Mouse (Mus musculus) kidney, adult 11 months (tissue): ENCODE data around the gene Gipc3.

Experiments used
- DNase-seq: peaks from one replicate; pipeline ENCODE4 v3.0.0; 2022

Gene Gipc3

DNA sequence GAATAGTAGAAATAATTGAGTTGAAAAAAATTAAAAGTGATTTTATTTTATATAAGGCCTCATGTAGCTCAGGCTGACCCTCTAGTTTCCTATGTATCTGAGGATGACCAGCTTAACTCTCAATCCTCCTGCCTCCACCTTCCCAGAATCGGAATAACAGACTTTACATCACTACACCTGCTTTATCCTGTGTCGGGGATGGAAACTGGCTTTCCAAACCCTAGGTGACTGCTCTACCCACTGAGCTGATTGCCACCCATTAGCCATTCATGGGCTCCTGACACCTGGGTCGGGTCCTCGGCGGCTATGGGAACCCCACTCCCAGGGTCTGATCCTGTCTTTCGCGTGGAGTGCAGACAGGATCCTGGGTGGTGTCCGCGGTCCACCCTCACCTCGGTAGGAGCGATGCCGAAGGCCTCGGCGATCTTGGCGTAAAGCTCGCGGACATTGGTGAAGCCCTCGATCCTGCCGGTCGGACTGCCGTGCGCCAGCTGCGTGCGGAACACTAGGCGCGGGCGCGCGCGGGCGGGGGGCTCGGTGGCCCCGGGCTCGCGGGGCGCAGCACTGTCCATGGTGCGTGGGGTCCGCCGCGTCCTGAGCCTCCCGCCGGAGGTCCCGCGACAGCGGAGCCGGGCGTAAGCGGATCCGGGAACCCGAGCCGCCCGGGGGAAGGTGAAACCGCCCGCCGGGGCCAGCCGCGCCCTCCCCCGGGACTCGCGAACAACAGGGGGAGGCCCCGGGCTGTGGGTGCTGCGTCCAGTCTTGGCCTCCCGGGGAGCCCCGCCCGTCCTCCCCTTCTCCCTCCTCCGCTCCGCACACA, at the start of gene Gipc3:
Gene Gipc3 (minus strand): TSS at position 581 of the 820 bp plus-strand sequence.
- DNase-seq, result no peak

DNA sequence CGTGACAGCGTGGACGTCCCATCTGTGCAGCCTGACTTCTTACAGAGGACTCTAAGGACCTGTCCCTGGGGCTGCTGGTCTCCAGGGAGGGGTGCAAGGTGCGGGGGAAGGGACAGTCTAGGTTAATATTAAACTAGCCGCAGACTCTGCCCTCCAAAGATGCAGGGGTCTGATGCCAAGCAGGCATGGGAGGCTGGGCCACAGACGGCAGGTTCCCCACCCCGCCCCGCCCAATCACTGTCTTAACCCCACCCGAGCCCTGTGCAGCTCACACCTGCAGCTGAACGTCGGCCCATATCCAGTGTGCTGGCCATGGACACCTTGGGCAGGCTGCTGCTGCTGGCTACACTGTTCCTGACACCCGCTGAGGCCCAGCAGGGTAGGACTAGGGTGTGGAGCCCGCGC, 49.7 kb upstream of the Gipc3 start, which contains the start of gene Smim24:
Gene Smim24 (plus strand): TSS at position 271 of the 405 bp plus-strand sequence.
- DNase-seq, result peak; percentile 90

DNA sequence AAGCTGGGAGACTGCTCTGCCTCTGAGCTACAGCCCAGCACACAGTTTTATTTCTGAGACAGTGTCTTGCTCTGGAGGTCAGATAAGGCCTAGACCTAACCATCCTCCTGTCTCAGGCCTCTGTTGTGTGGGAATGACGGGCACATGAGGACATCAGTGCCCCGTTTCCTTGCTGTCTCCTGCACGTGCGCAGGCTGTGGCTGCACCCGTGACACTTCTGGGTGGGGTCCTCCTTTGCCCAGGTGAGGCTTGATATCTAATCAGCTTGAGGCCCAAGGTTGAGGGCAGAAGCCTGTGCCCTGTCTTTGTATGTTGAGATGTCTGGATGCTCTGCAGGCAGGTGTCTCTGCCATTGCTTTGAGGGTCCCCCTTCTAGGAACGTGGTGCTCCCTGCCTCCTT, 49.2 kb upstream of the Gipc3 start:
- no peak for DNase-seq

DNA sequence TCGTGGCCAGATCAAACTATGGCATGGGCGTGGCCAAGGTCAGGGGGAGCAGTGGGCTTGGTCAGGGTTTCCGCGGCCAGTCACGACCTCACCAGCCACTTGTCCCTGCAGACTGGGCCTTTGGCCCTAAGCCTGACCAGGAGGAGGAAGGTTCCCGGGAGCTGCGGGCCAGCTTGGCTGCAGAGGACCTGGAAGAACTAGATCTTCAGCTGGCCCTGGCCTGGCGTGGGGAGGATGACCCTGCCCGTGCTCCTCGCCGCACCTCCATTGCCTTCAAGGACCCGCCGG, 47.6 kb upstream of the Gipc3 start:
- no peak for DNase-seq

DNA sequence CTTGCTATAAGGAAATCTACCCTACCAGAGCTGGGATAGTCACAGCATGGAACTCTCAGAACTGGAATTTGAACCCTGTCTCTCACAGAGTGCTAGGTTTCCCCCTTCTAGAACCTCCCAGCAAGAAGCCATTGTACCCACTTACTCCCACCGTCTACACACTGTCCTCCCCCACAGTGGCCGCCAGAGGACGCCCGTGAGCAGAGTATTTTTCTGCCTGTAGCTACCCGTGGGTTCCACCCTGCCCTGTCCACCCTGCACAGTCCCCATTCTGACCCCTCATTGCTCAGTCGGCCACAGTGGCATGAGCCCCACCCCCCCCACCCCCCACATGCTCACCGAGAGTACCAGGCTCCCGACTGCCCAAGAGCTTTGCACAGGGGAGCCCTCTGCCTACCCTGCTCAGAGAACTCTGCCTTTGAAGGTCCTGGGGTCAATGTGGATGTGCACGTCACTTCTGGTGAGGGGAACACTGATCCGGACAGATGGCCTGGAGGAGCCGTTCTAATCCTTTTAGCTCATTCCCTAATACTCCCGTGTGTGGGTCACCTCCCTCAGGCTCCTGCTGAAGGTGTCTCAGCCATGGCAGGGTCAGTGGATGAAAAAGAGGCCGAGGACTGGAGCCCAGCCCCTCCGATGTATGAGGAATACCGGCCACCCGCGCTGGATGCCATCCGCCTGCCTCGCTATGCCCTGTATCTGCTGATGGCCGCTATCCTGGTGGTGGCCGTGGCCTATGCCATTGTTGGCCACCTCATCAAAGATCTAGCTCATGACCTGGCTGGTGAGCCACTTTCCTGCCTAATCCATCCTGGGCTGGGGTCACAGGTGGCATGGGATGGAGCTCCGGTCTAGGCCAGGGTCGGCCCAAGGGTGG, 47.0 kb upstream of the Gipc3 start:
- peak; percentile 51 for DNase-seq

DNA sequence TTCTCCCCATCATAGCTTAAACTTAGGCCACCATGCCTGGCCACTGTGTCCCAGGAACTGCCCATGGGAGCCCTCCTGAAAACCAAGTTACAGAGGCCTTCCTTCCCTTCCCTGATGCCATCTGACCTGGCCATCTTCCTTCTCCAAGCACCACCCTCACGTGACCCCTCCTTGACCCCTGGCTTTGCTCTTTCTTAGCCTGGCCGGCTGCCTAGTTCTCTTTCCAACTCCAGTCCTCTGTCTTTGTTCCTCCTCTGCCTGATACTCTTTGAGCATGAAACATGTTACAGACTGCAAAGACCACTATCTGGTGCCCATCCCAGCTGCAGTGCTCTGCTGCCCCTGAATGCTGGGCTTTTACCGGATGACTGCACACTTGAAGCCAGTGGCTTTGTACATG, 46.3 kb upstream of the Gipc3 start:
- peak; percentile 66 for DNase-seq

DNA sequence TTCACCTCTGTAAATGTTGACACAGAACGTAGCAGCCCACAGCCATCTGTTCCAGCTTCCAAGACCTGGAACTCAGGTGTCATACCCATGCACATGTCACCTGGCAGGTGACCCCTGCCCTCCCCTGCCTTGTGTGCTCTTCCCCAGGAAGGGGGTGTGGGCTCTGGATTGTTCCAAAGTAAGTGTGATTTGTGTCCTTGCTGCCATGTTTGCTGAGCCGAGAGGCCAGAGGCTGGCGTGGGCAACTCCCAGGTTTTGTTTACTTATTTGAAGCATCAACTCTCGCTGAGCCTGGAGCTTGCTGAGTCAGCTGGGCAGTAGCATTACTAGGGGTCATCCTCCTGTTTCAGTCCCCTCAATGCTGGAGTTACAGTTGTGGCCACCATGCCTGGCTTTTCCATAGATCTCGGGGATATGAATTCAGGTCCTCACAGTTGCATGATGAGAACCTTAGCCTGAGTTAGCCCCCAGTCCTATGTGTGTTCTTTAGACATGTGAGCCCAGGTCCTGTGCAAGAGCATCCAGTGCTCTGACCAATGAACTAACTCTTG, 45.5 kb upstream of the Gipc3 start, which contains the start of gene Gm48552:
Gene Gm48552 (plus strand): TSS at position 501 of the 551 bp plus-strand sequence.
- no peak for DNase-seq

DNA sequence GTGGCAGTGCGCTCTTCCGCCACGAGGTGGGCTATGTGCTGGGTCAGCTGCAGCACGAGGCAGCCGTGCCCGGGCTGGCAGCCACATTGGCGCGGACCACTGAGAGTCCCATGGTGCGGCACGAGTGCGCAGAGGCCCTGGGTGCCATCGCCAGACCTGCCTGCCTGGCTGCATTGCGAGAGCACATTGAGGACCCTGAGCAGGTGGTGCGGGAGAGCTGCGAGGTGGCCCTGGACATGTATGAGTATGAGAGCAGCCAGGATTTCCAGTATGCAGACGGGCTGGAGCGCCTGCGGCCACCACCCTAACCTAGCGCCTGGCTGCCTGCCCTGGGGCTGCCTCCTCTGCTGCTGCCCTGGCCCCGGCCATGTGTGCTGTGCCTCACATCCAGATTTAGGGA, 44.6 kb upstream of the Gipc3 start:
- DNase-seq, result no peak

DNA sequence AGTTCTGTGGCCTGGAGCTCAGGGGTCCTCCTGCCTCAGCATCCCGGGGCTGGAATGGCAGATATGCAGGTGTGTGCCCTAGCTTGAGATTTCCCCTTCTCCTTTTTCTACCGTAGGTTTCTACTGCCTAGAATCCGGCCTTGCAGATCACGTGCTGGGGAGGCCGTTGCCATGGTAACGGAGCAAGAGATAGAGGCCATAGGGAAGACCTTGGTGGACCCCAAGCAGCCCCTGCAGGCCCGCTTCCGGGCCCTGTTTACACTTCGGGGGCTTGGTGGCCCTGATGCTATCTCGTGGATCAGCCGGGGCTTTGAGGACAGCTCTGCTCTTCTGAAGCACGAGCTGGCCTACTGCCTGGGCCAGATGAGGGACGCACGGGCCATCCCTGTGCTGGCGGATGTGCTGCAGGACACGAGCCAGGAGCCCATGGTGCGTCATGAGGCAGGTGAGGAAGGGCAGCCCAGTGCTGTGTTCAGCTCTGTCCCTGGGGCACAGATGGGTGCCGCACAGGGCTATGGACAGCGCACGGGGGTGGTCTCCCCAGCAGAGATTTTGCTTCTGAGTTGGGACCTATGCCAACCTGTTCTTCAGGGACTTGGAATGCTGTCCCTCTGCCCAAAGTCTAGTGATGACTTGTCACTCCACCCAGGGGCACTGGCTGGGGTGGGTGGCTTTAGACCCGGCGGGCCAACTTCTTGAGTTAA, 42.7 kb upstream of the Gipc3 start:
- DNase-seq, result no peak

DNA sequence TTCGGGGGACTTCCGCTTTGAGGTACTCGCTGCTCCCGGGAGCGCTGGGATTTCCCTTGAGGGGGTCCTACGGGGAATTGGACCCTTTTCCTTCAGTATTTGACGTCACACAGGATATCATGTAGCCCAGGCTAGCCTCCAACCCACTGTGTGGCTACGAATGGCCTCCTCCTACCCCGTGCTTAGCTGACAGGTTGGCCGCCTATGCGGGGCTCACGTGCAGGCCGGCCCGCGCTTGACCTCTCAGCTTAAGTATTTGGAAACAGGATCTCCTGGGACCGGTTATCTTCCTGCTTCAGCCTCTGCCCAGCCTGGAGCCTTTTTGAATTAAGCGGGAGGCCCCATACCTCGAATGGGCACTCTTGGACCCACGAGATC, 41.5 kb upstream of the Gipc3 start:
- no peak for DNase-seq

DNA sequence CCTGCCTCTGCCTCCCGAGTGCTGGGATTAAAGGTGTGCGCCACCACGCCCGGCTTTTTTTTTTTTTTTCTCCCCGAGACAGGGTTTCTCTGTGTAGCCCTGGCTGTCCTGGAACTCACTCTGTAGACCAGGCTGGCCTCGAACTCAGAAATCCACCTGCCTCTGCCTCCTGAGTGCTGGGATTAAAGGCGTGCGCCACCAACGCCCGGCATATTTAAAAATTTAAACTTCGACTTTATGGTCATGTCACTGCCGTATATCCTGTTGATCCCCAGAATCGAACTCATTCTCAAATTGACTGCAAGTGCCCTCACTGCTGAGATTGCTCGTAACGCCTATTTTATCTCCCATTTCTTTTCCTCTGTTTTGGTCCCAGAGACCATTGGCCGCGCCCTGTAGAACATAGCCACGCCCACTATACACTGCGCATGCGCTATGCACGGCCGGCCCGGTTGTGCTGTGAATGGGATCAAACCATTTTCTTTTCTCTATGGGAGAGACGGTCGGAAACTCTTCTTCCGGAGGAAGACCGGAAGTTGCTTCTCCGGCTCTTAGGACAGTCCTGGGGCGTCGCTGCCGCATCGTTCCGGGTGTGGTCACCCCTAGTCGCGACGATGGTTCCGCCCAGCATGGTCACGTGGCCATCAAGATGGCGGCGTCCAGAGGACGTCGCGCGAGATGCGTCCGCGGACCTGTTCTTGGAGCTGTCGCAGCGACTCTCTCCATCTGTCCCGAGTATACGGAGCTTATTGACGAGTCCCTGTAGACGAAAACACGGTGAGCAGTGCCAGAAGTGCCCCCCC, 40.9 kb upstream of the Gipc3 start, which contains the start of the genes Dohh and Gm48551:
Gene Dohh (plus strand): TSS at position 627 of the 803 bp plus-strand sequence.
Gene Gm48551 (plus strand): TSS at position 665 of the 803 bp plus-strand sequence.
- DNase-seq, result peak; percentile 98

DNA sequence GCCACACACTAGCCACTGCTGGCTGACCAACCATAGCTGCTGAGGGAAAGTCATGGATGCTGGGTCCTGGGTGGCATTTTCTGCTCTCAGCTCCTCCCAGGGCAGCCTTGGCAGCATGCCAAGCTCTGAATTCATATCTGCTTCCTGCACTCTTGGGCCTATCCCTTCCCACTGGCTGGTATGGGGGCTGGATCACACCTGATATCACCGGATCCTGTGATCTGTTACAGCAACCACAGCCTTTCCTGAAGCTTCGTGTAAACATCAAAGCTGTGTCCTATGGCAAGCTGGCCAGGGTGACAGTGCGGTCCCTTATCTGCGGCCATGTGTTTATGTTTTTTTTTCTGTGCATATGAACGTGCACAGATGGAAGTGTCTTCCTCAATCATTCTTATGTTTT, 39.0 kb upstream of the Gipc3 start:
- DNase-seq, result no peak

DNA sequence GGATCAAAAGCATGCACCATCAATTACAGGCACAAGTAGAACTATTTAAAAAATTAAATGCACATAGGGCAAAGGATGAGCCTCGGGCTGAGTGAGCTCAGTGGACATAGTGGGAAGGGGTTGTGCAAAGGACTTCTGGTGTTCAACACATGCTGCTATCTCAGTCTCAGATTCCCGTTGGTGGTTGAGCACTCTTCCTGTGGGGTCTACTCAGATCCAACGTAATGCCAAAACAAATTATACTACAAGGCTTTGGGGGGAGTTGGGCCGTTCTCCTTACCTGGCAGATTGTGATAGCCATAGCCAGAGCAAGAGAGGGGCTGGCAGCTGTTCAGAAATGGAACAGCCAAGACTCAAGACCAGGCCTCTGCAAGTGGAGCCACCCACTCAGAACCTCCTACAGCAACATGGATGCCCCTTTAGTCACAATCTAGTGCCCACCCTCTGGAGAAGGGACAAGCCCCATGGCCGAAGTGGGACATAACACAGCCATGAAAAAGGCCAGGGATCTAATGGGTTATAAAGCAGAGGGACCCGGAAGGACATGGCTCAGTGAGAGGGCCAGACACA, 36.8 kb upstream of the Gipc3 start:
- no peak for DNase-seq

DNA sequence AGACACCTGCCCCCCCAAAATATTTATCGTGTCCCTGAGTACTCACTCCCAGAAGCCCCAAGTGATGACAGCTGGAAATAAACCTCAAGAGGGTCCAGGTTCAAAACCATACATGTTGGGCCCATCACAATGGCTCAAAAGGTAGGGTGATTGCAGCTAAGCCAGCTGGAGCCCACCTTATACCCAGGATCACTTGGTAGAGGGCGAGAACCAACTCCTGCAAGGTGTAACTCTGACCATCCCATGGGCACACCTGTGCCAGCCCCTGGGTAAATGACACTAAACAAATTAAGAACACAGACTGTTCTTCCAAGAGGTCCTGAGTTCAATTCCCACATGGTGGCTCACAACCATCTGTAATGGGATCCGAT, 36.1 kb upstream of the Gipc3 start:
- DNase-seq, result no peak

DNA sequence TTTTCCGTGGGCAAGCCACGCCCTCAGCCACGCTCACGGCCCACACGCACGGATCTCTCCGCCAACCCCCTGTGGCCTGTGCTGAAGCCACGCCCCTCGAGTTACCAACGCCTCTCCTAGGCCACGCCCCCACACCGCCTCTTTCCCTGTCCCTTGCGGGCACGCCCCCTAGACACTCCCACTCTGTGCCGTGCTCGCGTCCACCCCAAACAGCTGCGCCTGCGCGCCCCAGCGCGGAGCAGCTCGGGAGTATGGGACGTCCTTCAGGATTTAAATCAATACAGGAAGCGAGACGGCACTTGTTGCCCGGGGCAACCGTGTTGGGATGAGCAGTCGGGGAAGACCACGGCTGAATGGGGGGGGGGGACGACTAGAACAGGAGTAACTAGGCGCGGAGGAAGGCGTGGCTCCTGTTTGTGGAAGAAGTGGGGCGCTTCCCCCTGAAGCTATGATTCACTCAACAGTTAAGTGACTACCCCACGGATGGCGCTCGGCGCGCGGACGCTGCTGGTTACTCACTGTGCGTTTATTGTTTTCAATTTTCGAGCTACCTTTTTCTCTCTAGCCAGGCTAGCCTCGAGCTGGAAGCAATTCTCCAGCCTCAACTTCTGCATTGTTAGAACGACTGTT, 35.6 kb upstream of the Gipc3 start:
- DNase-seq, result peak; percentile 100

DNA sequence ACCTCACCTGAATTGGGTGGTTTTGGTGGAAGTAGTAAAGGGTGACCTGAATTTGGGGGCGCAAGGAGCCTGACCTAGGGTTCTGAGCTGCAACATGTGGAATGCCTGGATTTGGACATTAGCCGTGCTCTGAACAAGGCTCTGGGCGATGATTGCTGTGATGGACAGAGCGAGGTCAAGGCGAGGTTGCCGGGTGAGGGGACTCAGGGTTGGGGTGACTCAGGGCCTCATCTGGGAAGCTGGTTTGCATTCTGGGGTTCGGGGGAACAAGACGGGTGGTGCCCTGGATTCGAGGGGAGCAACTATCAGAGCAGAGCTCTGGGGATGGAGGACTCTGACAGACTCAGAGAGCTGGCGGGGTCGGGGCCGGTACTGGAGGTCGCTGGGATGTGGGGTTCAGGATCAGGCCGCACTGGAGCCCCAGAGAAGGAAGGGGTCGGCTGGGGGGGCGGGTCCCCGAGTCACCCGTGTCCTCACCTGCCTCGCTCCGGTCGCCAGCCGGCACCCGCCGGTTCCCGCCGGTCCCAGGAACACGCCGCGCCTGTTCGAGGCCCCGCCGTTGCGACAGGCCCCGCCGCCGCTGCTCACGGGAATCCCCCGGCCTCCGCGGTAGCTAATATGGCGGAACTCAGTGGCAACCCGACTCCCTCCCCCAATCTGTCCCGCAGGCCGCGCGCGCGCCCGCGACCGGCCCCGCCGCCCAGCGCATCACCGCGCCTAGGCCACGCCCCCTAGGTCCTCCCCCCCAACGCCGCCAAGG, 34.9 kb upstream of the Gipc3 start, which contains the start of gene Fzr1:
Gene Fzr1 (minus strand): TSS at position 724 of the 760 bp plus-strand sequence.
- no peak for DNase-seq

DNA sequence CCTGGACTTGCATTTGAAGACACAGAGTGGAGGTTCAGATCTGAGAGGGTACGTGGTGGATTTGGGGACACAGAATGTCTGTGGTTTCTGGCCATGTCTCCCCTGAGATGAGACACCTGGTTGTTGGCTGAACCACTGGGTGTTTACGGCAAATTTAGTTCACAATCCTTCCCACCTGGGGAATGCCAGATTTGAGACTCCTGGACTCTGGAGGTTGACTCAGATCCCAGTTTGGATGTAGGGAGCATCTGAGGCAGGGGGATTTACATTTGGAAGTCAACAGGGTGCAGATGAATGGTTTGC, 34.2 kb upstream of the Gipc3 start:
- no peak for DNase-seq

DNA sequence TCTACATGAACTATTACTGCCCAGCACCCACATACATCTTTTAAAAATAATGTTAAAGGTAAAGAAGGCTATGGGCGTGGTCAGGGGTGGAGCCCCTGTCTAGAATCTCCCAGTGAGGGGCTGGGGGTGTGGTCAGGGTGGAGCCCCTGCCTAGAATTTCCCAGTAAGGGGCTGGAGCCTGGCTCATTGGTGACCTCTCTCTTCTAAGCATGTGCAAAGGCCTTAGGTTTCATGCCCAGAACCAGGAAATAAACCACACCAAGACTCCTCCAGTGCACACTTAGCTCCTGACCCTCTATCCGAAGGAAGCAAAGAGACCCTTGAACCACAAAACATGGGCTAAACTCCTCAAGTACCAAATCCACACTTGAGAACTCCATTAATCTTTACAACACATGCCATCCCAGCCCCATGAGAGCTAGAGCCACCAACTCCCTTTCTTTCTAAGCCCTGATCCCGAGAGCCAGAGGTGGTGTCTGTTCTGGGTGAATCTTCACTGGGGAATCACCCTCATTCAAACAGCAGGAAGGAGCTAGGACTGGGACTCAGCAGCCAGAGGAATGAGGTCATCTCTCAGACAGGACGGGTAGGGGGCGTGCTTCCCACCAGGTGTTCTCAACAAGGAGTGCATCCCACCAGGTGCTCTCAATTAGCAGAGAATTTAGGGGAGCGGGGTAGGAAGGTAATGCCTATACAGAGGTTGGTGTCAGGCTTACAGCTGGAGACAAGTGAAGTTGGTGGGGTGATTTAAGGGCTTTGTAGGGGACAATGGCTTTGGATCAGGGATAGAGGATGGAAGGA, 33.7 kb upstream of the Gipc3 start:
- DNase-seq, result no peak

DNA sequence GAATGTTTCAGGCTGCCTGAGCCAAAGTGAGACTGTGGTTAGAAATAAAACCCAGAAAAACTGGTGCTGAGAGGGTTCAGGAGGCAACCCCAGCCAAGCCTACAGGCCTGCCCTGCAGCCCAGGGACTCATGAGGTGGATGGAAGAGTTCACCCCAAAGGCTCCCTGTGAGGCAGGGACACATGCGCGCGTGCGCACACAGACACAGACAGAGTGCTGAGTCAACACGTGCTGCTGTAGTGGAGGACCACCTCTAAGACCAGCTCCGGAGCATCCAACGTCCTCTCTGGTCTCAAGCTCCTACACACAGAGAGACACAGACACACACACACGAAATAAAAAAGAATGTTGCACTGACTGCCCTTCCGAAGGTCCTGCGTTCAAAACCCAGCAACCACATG, 32.3 kb upstream of the Gipc3 start:
- DNase-seq, result no peak

DNA sequence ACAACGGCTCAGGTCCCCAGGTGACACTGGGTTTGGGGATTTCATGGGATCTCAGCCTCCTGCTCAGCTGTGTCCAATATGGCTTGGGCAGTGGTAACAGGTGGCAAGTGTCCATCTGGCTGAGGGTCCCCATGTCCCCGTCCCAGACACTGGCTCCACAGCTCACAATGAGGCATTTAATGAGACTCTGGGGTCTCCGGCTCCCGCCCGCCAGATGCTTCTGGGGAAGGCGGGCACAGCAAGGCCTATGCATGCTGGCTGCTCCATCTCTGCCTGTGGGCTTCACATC, 24.1 kb upstream of the Gipc3 start:
- no peak for DNase-seq
